Mouse (Mus musculus): ENCODE measurements around the gene Arhgap9.

DNA sequence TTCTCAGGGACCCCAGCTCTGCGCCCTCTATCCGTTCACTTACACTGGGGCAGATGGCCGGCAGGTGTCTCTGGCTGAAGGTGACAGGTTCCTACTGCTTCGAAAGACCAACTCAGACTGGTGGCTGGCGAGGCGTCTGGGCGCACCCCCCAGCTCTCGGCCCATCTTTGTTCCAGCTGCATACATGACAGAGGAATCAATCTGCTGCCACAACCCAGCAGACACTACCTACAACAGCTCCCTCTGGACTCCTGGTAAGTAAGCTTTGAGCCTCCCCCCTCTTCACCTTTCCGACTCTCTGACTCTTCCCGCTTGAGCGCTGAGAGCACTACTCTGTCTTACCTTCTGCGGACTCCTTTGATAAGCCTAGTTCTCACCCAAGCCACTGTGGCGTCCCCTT is 414 bp downstream of the Arhgap9 start:
- TF ChIP-seq CTCF (IDR thresholded peaks at IDR 0.05), result no peak
- TF ChIP-seq POLR2A (IDR thresholded peaks at IDR 0.05; ENCODE audit: insufficient read depth, low read depth, low read length), result no peak
- TF ChIP-seq EP300 (IDR thresholded peaks at IDR 0.05; ENCODE audit: insufficient read depth, low read depth, low read length), result no peak

Measured in heart, adult 2 months (tissue).